Mouse (Mus musculus) gonadal fat pad, adult 2 months (tissue): ENCODE results near the gene Rbfox1. TPM values are rescaled to one million over a fixed set of nuclear protein-coding genes. Genes with fewer than 3 reads are reported as not detected.

Experiments
- DNase-seq: peaks from one replicate; pipeline ENCODE4 v3.0.0-alpha.2; 2012; ENCODE audit warnings: low read depth
- polyA plus RNA-seq: library from polyadenylated mRNA; depleted of rRNA; stranded (reverse); fragments of >200 nt; gene quantifications from 2 replicates; pipeline ENCODE4 v1.2.3, GENCODE M21; 2012

Gene Rbfox1
- polyA plus RNA-seq, 1 experiment = 0.72 TPM

- no peak for DNase-seq
Observed at GRCm38 (mm10) chr16:7226000-7226399, 1340.8 kb downstream of the Rbfox1 start.

- DNase-seq = no peak
Observed at GRCm38 (mm10) chr16:7228246-7228645, 1343.1 kb downstream of the Rbfox1 start.

- no peak for DNase-seq
Observed at GRCm38 (mm10) chr16:7229232-7229631, 1344.1 kb downstream of the Rbfox1 start.

- DNase-seq = no peak
Observed at GRCm38 (mm10) chr16:7241627-7242026, 1356.5 kb downstream of the Rbfox1 start.

- DNase-seq = no peak
Observed at GRCm38 (mm10) chr16:7242501-7242900, 1357.3 kb downstream of the Rbfox1 start.

- no peak for DNase-seq
Observed at GRCm38 (mm10) chr16:7244382-7244781, 1359.2 kb downstream of the Rbfox1 start.

- no peak for DNase-seq
Observed at GRCm38 (mm10) chr16:7251696-7252095, 1366.5 kb downstream of the Rbfox1 start.

- peak; percentile 24 for DNase-seq
Observed at GRCm38 (mm10) chr16:7257366-7257765, 1372.2 kb downstream of the Rbfox1 start.

- no peak for DNase-seq
Observed at GRCm38 (mm10) chr16:7263261-7263660, 1378.1 kb downstream of the Rbfox1 start.

GRCm38 (mm10) chr16:7265715-7266114 is 1380.6 kb downstream of the Rbfox1 start:
- no peak for DNase-seq

GRCm38 (mm10) chr16:7275501-7275900 is 1390.3 kb downstream of the Rbfox1 start:
- no peak for DNase-seq

- no peak for DNase-seq
Observed at GRCm38 (mm10) chr16:7275901-7276300, 1390.7 kb downstream of the Rbfox1 start.

- DNase-seq = no peak
Observed at GRCm38 (mm10) chr16:7279544-7279943, 1394.4 kb downstream of the Rbfox1 start.

- DNase-seq = no peak
Observed at GRCm38 (mm10) chr16:7282257-7282656, 1397.1 kb downstream of the Rbfox1 start.

GRCm38 (mm10) chr16:7292985-7293805 is 1408.0 kb downstream of the Rbfox1 start:
- no peak for DNase-seq

GRCm38 (mm10) chr16:7302416-7302815 is 1417.3 kb downstream of the Rbfox1 start:
- DNase-seq = no peak

- DNase-seq = no peak
Observed at GRCm38 (mm10) chr16:7329196-7329595, 1444.0 kb downstream of the Rbfox1 start.

- DNase-seq = no peak
Observed at GRCm38 (mm10) chr16:7341186-7341585, 1456.0 kb downstream of the Rbfox1 start.

- DNase-seq = no peak
Observed at GRCm38 (mm10) chr16:7345298-7345697, 1460.1 kb downstream of the Rbfox1 start.

GRCm38 (mm10) chr16:7346001-7346625 is 1461.0 kb downstream of the Rbfox1 start:
- no peak for DNase-seq

GRCm38 (mm10) chr16:7347522-7348165 is 1462.5 kb downstream of the Rbfox1 start:
- no peak for DNase-seq

- DNase-seq = no peak
Observed at GRCm38 (mm10) chr16:7352808-7353207, 1467.7 kb downstream of the Rbfox1 start.

GRCm38 (mm10) chr16:7354116-7354515 is 1469.0 kb downstream of the Rbfox1 start:
- DNase-seq = no peak
